Mouse (Mus musculus) midbrain, embryonic 14.5 days (tissue): ENCODE measurements around the gene Dusp2. TPM values are rescaled to one million over a fixed set of nuclear protein-coding genes. Genes with fewer than 3 reads are reported as not detected.

Experiments
- ATAC-seq: fragments of 200-750 bp; cut with Nextera tagmentation; 2 replicates; pipeline ENCODE4 v1.8.0; 2017; ENCODE audit warnings: moderate number of reproducible peaks, moderate library complexity; ENCODE audit not compliant: low FRiP score, low TSS enrichment
- DNase-seq: peaks from one replicate; pipeline ENCODE4 v3.0.0-alpha.2; 2015
- H3K27ac ChIP-seq: fragments of 300-500 bp; sonication (generic); replicated peaks from 2 replicates; pipeline ENCODE4 v1.5.1; 2014; ENCODE audit warnings: mild to moderate bottlenecking, low read depth, low read length, moderate library complexity
- H3K27me3 ChIP-seq: fragments of 300-500 bp; sonication (generic); 2 replicates; pipeline ENCODE4 v1.6.1; 2014; ENCODE audit warnings: low read length, control low read depth, mixed read lengths; ENCODE audit not compliant: control insufficient read depth, insufficient read depth
- H3K36me3 ChIP-seq: fragments of 300-500 bp; sonication (generic); 2 replicates; pipeline ENCODE4 v1.6.1; 2014; ENCODE audit warnings: low read length, control low read depth; ENCODE audit not compliant: control insufficient read depth, insufficient read depth
- H3K4me1 ChIP-seq: fragments of 300-500 bp; sonication (generic); 2 replicates; pipeline ENCODE4 v1.6.1; 2014; ENCODE audit warnings: mild to moderate bottlenecking, antibody characterized with exemption, low read length, control low read depth; ENCODE audit not compliant: control insufficient read depth, insufficient read depth
- H3K4me2 ChIP-seq: fragments of 300-500 bp; sonication (generic); 2 replicates; pipeline ENCODE4 v1.6.1; 2014; ENCODE audit warnings: mild to moderate bottlenecking, low read length, moderate library complexity
- H3K4me3 ChIP-seq: fragments of 300-500 bp; sonication (generic); replicated peaks from 2 replicates; pipeline ENCODE4 v1.5.1; 2014; ENCODE audit warnings: low read depth, low read length
- H3K9ac ChIP-seq: fragments of 300-500 bp; sonication (generic); replicated peaks from 2 replicates; pipeline ENCODE4 v1.6.1; 2014; ENCODE audit warnings: mild to moderate bottlenecking, low read length, moderate library complexity
- H3K9me3 ChIP-seq: fragments of 300-500 bp; sonication (generic); 2 replicates; pipeline ENCODE4 v1.6.1; 2016; ENCODE audit warnings: low read length, control low read depth, mixed read lengths; ENCODE audit not compliant: control insufficient read depth
- WGBS: fragments of 180-500 bp; shearing (Covaris S2); extraction: QIAGEN DNeasy Blood & Tissue Kit; methylation state at CpG from one replicate; pipeline ENCODE4 v1.1.7; 2014; 5-methylcytosine and 5-hydroxymethylcytosine counted together
- polyA plus RNA-seq: library from polyadenylated mRNA; unstranded; fragments of >200 nt; fragmentation: Nextera tagmentation; extraction: Ambion mirVana; gene quantifications from 2 replicates; pipeline ENCODE4 v1.2.1, GENCODE M21; 2014

The Dusp2 gene
- polyA plus RNA-seq, 1 experiment from 2014 or later: 10.1 TPM

GRCm38 (mm10) chr2:127341159-127341558 lies 5.2 kb downstream of the Dusp2 start:
- H3K36me3 ChIP-seq: no peaks in the 10 kb centered on the region
- no peaks in the 10 kb centered on the region for H3K9me3 ChIP-seq
- peaks cover 15% of the 10 kb centered on the region for H3K27me3 ChIP-seq
- no peak overlapping the region for H3K4me3 ChIP-seq
- WGBS: 11% methylated on average over 3 of the region's 3 CpGs
- DNase-seq: peak; percentile 76
- H3K4me2 ChIP-seq: no peak overlapping the region
- ATAC-seq: no peak
- H3K27ac ChIP-seq: no peak overlapping the region
- H3K9ac ChIP-seq: no peak overlapping the region
- no peaks in the 10 kb centered on the region for H3K4me1 ChIP-seq

GRCm38 (mm10) chr2:127346334-127346733 lies 10.4 kb downstream of the Dusp2 start:
- Histone ChIP-seq H3K4me3 (no peak overlapping the region), H3K9ac (no peak overlapping the region), H3K4me2 (no peak overlapping the region), H3K9me3 (no peaks in the 10 kb centered on the region), H3K27me3 (no peaks in the 10 kb centered on the region), H3K27ac (no peak overlapping the region), H3K4me1 (no peaks in the 10 kb centered on the region), H3K36me3 (no peaks in the 10 kb centered on the region)
- 71% methylated on average over 1 of the region's 1 CpGs for WGBS
- DNase-seq (no peak), ATAC-seq (no peak)

GRCm38 (mm10) chr2:127347147-127347985 lies 11.4 kb downstream of the Dusp2 start:
- ATAC-seq (no peak), DNase-seq (no peak)
- H3K9me3 ChIP-seq: no peaks in the 10 kb centered on the region
- no peaks in the 10 kb centered on the region for H3K4me1 ChIP-seq
- no peak overlapping the region for H3K4me2 ChIP-seq
- H3K4me3 ChIP-seq: no peak overlapping the region
- no peak overlapping the region for H3K27ac ChIP-seq
- 80% methylated on average over 13 of the region's 13 CpGs for WGBS
- H3K9ac ChIP-seq: no peak overlapping the region
- H3K27me3 ChIP-seq: no peaks in the 10 kb centered on the region
- H3K36me3 ChIP-seq: no peaks in the 10 kb centered on the region

- Histone ChIP-seq H3K4me2 (no peak overlapping the region), H3K9ac (no peak overlapping the region), H3K27me3 (no peaks in the 10 kb centered on the region), H3K9me3 (no peaks in the 10 kb centered on the region), H3K4me1 (no peaks in the 10 kb centered on the region), H3K36me3 (no peaks in the 10 kb centered on the region), H3K4me3 (no peak overlapping the region), H3K27ac (no peak overlapping the region)
- WGBS: 86% methylated on average over 4 of the region's 4 CpGs
- DNase-seq: no peak
- no peak for ATAC-seq
These were observed 17.9 kb downstream of the Dusp2 start for GRCm38 (mm10) chr2:127353881-127354280.

GRCm38 (mm10) chr2:127362459-127363281 lies 26.7 kb downstream of the Dusp2 start, which contains the start of gene Adra2b:
Adra2b (plus strand) TSS chr2:127363208.
- peak within 1 kb of the TSS; percentile 35 for H3K4me3 ChIP-seq
- H3K9me3 ChIP-seq: no peaks in the 10 kb centered on the region
- H3K4me1 ChIP-seq: peaks cover 8% of the 10 kb centered on the region; the same call in 1 of the 2 replicates
- H3K27me3 ChIP-seq: peaks cover 44% of the 10 kb centered on the region
- ATAC-seq (peak; percentile 60), DNase-seq (peak; percentile 87)
- no peaks in the 10 kb centered on the region for H3K36me3 ChIP-seq
- under 1% methylated on average over 49 of the region's 49 CpGs for whole genome bisulfite sequencing
- H3K4me2 ChIP-seq: peak within 1 kb of the TSS; percentile 67
- peak within 1 kb of the TSS; percentile 6; the same call in 1 of the 2 replicates for H3K9ac ChIP-seq
- H3K27ac ChIP-seq: no peak within 1 kb of the TSS

GRCm38 (mm10) chr2:127363282-127363652 lies 27.3 kb downstream of the Dusp2 start:
- Histone ChIP-seq H3K4me3 (peak overlapping the region; percentile 35), H3K27ac (no peak overlapping the region), H3K4me1 (peaks cover 8% of the 10 kb centered on the region; the same call in 1 of the 2 replicates), H3K4me2 (peak overlapping the region; percentile 67), H3K36me3 (no peaks in the 10 kb centered on the region), H3K27me3 (peaks cover 44% of the 10 kb centered on the region), H3K9ac (peak overlapping the region; percentile 6; the same call in 1 of the 2 replicates), H3K9me3 (no peaks in the 10 kb centered on the region)
- ATAC-seq: no peak
- WGBS: under 1% methylated on average over 28 of the region's 28 CpGs
- no peak for DNase-seq

GRCm38 (mm10) chr2:127363696-127364095 lies 27.7 kb downstream of the Dusp2 start:
- peak overlapping the region; percentile 35 for H3K4me3 ChIP-seq
- no peak for ATAC-seq
- WGBS: 6% methylated on average over 20 of the region's 20 CpGs
- H3K4me2 ChIP-seq: peak overlapping the region; percentile 67
- DNase-seq: peak; percentile 4
- no peaks in the 10 kb centered on the region for H3K9me3 ChIP-seq
- peaks cover 8% of the 10 kb centered on the region; the same call in 1 of the 2 replicates for H3K4me1 ChIP-seq
- no peak overlapping the region for H3K27ac ChIP-seq
- H3K36me3 ChIP-seq: no peaks in the 10 kb centered on the region
- peaks cover 44% of the 10 kb centered on the region for H3K27me3 ChIP-seq
- no peak overlapping the region for H3K9ac ChIP-seq

- ATAC-seq (no peak), DNase-seq (no peak)
- H3K36me3 ChIP-seq: no peaks in the 10 kb centered on the region
- H3K9me3 ChIP-seq: no peaks in the 10 kb centered on the region
- H3K4me3 ChIP-seq: no peak overlapping the region
- H3K27me3 ChIP-seq: peaks cover 44% of the 10 kb centered on the region
- H3K4me1 ChIP-seq: peaks cover 8% of the 10 kb centered on the region; the same call in 1 of the 2 replicates
- H3K27ac ChIP-seq: no peak overlapping the region
- peak overlapping the region; percentile 67; the same call in 1 of the 2 replicates for H3K4me2 ChIP-seq
- no peak overlapping the region for H3K9ac ChIP-seq
- WGBS: 13% methylated on average over 8 of the region's 8 CpGs
These were observed 28.5 kb downstream of the Dusp2 start for GRCm38 (mm10) chr2:127364452-127364851.
